Mouse (Mus musculus) adrenal gland, postnatal 14 days (tissue): ENCODE results near the gene Tmem126a. TPM values are rescaled to one million over a fixed set of nuclear protein-coding genes. Genes with fewer than 3 reads are reported as not detected.
A peak's percentile ranks its signal among the peaks of the same experiment; 100 is the strongest.

Experiments
- DNase-seq: peaks from one replicate; pipeline ENCODE4 v3.0.0; 2021; ENCODE audit warnings: mixed read lengths
- total RNA-seq: library from RNA; stranded (reverse); gene quantifications from 2 replicates; pipeline ENCODE4 v1.2.3, GENCODE M21; 2021

Gene Tmem126a
- total RNA-seq, 1 experiment from 2014 or later: 68.2 TPM

DNA sequence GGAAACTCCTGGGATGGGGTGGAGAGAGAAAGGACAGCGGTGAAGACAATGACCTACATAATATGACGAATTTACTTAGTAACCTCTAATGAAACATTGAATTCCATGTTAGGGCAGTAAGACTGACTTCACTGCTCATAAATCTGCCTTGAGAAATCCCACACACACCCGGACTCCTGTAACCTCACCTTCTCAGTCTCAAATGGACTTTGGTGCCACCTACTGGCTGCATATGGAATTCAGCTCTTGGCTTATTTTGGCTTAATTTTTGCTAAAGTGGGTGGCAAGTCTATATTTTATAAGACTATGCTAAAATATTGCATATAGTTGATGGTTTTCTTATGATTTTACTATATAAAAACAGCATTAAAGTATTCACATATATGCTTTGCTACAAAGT lies 47.1 kb downstream of the Tmem126a start:
- DNase-seq: peak; percentile 81

Other genes with a start within 250 kb of the Tmem126a start
- not detected in 2 replicates for gene Ccdc83, start 191.5 kb downstream of the Tmem126a start, total RNA-seq
- gene Sytl2, start 155.0 kb downstream of the Tmem126a start, total RNA-seq: 5.5 and 5.6 TPM in 2 replicates
- 0.37 and 0.68 TPM in 2 replicates for gene Ccdc89, start 30.7 kb downstream of the Tmem126a start, total RNA-seq
- gene Crebzf, start 14.5 kb downstream of the Tmem126a start, total RNA-seq: 64.3 and 77.7 TPM in 2 replicates
- gene Tmem126b, start 18.8 kb upstream of the Tmem126a start, total RNA-seq: 20.6 and 21.4 TPM in 2 replicates
- 52.8 and 71.9 TPM in 2 replicates for gene Dlg2, start 19.4 kb upstream of the Tmem126a start, total RNA-seq